Mouse (Mus musculus) cerebellum, postnatal 10 days (tissue): ENCODE data around the gene Gm42688.

Experiments used
- DNase-seq, 2 experiments: peaks; one replicate each; pipeline ENCODE4 v3.0.0; 2021; ENCODE audit warnings: mixed read lengths in 2 of 2

The Gm42688 gene

DNA sequence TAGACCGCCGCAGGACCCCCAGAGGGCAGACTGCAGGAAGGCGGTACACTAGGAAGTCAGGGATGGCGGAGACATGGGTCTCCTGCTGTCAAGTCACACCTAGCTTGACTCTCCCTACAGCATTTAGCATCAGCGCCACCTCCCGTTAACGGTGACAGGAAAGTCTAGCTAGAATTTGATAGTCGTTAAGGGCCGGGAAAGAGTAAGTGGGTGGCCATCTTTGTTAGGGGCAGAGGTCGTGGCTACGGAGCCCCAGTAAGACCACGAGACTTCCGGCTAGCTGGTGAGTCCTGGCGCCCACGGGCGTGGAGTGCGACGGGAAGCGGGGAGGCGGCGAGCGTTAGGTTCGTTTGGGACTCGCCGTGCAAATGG lies at the start of gene Gm42688, which contains the start of gene Ccdc142:
Gene Gm42688 (plus strand): TSS at position 302 of the 372 bp plus-strand sequence.
Gene Ccdc142 (plus strand): TSS at position 286 of the 372 bp plus-strand sequence.
- DNase-seq = peak; percentile 92 to 93

DNA sequence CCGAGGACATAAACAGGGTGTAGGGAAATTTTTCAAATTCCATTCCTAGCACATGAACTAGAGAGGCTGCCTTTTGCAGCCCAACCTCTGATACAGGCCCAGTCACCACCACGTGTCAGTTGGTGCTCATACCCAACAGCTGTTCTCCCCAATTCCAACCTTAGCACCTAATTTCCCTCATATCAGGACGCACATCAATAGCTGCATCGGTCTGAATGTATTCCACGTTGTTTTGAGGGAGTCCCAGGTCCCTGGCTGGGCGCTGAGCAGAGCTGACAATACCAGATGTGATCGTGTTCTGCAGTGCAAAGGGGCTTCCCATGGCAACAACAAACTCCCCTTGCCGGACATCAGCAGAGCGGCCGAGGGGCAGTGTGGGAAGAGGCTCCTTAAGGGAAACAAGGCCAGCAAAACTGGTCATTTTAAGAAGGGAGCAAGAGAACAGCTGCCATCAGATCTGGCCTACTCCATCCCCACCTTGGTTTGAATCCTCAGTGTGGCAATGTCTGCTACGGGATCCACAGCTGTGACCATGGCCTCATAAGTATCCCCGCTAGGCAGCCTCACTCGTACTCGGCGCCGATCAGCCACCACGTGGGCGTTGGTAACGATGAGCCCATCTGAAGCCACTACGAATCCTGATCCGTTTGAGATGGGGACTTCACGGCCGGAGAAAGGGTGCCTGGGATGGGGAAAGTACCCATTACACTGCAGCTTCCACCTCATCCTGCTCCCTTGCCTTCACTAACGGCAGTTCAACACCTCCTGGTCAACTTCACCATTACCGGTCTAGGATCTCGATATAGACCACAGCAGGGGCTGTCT lies 48.1 kb upstream of the Gm42688 start:
- peak; percentile 40 to 56 for DNase-seq

DNA sequence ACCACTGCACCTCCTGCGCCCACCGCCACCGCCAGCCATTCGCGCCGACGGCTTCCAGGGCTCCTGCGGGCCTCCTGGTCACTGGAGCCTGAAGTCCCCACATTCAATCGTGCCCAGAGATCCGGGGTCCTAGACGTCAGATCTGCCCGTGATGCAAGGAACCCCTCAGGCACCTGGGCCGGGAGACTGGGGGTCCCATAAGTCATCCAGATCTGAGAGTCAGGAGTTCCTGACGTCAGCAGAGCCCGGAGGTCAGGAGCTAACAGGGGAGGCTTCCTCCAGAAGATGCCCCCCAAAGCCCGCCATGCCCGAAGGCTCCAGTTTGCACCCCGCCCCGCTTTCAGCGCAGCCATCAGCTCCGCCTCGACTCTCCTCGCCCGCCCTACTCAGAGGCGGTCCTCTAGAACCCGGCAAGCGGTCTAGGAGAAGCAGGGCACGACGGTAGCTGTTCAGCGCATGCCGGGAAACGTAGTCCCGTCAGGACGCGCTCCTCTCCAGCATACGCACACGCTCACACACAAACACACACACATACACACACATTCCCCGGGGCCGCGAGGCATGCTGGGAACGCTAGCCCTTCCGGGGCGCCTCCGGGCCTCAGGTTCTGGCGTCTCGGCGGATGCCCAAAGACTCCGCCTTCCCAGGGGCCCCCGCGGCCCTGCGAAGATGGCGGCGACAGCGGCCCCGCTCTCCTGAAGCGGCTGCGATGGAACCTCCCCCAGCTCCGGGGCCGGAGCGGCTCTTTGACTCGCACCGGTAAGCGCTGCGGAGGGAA lies 47.2 kb upstream of the Gm42688 start, which contains the start of gene Aup1:
Gene Aup1 (plus strand): TSS at position 448 of the 778 bp plus-strand sequence.
- DNase-seq = peak; percentile 95 to 97

DNA sequence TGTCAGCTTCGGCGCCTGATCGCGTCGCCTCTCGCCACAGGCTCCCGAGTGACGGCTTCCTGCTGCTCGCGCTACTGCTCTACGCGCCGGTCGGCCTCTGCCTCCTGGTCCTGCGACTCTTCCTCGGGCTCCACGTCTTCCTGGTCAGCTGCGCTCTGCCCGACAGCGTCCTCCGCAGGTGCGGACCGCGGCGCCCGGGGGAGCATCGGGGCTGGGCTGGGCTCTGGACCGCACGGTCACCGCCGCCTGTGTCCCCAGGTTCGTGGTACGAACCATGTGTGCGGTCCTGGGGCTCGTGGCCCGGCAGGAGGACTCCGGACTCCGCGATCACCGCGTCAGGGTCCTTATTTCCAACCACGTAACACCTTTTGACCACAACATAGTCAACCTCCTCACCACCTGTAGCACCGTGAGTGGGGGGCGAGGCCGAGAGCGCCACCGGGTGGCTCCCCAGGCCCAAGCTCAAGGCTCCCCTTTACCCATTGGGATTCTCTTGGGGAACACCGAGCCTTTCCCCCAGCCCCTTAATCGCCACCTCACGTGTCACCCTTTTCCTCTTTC lies 46.5 kb upstream of the Gm42688 start, which contains the start of gene Htra2:
Gene Htra2 (minus strand): TSS at position 403 of the 561 bp plus-strand sequence.
- DNase-seq = peak; percentile 67 to 71

DNA sequence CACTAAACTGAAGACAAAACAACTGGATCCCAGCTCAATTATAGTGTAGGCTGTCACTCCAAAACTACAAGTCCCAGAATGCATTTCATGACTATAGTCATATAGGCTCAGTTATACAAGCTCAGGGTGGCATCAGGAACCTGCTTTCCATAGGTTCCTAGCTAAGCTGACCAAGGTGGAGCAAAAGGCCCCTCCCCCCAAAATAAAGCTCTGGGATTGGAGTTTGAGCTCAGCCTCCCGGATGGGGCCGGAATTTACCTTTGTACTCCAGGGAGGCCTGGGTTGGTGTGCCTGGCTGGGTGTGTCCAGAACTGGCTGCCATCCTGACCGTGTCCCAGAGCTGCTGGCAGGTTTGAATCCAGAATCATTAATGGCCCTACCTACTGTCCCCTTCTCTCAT lies 43.6 kb upstream of the Gm42688 start, which contains the start of gene Dqx1:
Gene Dqx1 (plus strand): TSS at position 55 of the 400 bp plus-strand sequence.
- DNase-seq = peak in 1 of 2 experiments; percentile 30

DNA sequence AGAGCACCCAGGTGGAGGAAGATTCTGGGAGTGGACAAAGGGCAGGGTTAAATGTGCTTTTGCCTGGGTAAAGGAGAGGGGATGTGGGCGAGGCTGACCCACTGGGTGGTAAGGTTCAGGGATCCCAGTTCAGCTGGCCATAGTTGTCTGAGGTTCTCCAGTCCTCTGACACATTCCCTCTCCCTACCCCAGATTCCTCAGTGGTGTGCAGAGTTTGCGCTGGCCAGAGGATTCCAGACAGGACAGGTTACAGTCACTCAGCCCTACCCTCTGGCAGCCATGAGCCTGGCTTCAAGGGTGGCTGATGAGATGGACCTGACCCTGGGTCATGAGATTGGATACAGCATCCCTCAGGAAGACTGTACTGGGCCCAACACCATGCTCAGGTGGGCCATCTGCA lies 42.7 kb upstream of the Gm42688 start:
- no peak for DNase-seq

DNA sequence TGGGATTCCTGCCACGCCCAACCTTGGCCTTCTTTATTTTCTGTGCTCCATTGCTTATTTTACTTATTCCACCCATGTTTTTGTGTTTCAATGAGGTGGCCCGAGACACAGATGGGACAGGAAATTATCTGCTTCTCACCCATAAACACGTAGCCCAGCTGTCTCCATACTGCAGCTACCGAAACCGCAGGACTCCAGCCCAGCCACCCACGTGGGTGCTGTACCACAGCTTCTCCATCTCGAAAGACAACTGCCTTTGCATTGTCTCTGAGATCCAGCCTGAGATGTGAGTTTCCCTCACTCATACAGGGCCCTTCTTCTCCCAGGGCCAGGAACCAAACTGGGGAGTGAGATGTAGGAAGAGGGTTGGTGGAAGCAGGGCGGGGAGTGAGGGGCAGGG lies 35.4 kb upstream of the Gm42688 start:
- no peak for DNase-seq

DNA sequence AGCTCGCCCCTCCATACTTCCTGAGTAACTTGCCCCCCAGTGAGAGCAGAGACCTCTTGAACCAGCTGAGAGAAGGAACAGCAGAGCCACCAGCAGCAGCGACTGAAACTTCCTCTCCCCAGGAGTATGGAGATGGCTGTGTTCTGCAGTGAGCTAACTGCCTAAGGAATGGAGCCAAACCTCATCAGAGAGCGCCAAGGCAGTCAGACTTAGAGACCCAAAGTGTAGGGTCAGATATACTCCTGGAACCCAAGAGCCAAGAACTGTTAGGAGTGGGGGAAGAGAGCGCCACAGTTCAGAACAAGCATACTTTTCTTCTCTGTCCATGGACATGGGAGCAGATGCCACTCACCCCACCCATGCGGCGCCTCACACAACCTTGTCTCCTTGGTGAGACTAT lies 35.0 kb upstream of the Gm42688 start:
- no peak for DNase-seq

DNA sequence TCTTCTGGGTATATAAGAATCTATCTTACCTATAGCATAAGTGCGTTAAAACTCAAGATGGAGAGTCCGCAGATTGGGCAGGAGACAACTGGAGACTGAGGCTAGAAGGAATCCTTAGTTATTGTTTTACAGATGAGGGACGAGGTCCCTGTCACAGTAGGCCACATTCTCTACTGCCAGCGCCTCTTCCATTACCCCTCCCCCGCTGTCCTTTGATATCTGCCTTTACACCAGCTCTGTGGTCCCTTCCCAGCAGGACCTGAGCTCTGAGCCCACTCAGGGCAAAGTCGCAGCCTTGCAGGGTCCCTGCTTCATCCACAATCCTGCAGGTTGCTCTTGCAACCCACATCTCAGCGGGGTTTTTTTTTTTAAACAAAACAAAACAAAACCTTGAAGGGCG lies 33.2 kb upstream of the Gm42688 start:
- DNase-seq = no peak

DNA sequence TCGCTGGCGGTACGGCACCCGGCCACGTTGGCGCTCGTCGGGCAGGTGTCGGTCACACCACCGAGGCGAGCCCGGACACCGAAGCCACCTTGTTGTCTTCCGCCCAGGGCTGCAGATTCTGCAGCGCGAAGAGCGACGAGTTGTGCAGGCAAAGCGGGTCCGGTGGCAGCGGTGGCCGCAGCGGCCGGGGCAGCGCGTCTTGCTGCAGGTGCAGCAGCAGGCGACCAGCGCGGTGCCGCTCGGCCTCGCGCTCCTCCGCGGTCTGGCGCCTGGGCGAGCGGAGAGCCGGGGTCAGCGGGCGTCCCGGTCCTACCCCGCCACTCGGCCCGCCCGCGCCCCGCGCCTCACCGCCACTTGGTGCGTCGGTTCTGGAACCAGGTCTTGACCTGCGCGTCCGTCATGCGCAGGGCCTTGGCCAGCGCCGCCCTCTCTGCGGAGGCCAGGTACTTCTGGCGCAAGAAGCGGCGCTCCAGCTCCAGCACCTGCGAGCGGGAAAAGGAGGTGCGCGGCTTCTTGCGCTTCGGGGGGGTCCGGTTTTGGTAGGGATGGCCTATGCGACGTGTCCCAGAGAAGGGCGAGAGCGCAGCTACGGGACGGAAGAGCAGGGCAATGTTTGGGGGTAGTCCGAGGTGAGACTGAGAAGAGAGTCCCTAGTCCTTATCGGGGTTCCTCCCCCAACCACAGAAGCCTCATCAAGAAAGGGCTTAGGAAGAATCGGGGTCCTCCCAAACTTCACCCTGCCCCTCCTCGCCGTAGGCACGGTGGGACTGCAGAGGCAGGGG lies 32.5 kb upstream of the Gm42688 start:
- DNase-seq = peak in 1 of 2 experiments; percentile 43

DNA sequence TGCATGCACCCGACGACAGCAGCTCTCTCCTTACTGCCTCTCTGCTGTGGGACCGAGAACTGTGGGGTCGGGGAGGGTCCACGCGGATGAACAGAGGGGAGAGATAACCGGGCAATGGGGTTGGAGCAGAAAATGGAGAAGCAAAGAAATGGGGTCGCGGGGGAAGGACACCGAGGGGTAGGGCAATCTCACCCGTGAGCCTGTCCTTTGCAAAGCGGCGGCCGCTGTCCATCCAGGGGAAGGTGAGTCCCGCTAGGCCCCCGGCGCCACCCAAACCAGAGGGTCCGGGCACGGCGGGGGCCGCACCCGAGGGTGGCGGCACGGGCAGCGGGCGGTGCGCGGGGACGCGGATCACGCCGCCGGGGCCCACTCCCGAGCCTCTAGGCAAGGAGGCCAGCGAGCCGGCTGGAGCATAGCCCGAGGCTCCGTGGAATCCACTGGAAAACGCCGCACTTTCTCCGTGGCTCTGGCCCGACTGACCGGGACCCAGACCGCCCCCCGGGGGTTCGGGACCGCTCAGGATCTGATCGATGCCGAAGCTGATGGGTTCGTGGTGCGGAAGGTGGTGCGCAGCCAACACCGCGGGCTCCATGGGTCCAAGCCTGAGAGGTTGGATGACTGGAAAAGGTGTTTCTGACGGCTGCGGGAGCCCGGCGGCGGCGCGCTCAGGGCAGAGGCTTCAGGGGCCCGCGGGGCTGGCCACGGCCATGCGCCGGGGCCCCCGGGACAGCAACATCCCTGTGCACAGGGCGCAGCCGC lies 31.8 kb upstream of the Gm42688 start:
- DNase-seq = peak; percentile 36 to 55

DNA sequence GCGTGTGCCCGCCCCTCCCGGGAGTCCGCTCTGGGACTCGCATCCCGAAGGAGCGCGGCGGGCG lies 31.3 kb upstream of the Gm42688 start, which contains the start of gene Tlx2:
Gene Tlx2 (minus strand): TSS at position 47 of the 64 bp plus-strand sequence.
- DNase-seq = no peak

DNA sequence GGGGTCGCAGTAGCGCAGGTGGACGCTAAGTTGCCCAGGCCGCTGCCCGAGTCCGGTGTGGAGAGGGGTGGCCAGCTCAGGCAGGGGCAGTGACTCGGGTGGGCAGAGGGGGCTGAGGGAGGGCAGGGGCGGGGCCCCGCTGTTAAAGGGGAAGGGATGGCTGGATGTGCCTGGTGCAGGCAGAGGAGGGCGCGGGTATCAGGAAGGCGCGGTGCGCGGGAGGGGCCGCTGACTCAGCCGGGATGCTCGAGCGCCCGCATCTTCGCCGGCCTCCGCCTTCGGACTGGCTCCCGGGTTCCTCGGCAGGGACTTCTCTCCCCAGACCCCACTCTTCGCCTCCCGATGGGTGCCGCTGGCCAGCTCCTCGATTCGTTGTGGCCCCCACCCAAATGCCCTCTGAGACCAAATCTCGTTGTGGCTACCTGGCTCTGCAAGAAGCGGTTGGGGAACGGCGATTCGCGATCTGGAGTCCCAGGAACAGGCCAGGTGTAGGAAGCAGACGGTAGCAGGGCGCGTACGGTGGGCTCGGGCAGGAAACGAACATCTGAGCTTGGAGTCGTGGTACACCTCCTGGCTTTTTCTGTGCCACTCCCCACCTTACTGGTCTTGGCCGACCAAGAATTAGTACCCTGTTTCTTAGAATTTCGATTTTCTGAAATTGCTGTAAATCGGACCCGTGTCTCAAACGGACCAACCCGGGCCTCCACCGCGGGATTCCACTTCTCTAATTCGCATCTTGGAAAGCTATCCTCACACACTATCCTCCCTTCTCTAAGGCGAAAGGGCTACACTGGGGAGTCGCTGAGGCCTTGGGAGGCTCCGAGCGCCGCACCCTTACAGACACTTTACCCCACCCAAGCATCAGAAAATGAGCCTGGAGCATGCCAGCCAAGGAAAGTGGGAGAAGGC lies 30.9 kb upstream of the Gm42688 start:
- peak; percentile 45 to 74 for DNase-seq

DNA sequence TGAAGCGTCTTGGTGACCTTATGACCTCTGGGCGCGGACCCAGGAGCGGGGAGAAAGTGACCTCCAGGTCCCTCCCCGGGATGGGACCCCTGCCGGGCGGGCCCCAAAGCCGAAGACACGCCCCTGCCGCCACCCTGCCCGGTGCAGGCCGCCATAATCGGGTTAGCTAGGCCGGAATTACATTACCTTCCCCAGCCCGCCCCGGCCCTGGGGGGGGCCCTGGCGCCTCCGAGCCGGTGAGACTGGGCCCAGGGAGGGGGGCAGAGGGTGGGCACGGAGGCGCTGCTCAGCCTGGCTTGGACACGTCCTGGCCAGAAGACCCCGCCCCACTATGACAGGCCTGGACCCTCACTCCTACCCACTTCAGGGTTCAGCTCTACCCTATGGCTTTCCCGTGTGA lies 30.2 kb upstream of the Gm42688 start:
- peak in 1 of 2 experiments; percentile 49 for DNase-seq

DNA sequence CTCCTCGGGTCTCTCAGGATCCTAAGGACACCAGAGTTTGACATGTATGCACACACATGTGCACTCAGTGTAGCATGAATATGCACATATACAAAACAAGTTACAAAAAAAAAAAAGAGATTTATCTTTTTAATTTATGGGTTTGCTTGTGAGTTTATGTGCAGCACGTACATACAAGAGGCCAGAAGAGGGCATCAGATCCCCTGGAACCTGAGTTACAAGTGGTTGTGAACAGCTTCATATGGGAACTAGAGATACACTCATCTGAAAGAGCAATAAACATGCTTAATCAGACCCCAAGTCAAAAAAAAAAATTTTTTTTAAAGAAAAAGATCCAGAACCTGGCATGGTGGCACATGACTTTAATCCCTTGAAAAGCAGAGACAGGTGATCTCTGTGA lies 26.4 kb upstream of the Gm42688 start:
- no peak for DNase-seq

DNA sequence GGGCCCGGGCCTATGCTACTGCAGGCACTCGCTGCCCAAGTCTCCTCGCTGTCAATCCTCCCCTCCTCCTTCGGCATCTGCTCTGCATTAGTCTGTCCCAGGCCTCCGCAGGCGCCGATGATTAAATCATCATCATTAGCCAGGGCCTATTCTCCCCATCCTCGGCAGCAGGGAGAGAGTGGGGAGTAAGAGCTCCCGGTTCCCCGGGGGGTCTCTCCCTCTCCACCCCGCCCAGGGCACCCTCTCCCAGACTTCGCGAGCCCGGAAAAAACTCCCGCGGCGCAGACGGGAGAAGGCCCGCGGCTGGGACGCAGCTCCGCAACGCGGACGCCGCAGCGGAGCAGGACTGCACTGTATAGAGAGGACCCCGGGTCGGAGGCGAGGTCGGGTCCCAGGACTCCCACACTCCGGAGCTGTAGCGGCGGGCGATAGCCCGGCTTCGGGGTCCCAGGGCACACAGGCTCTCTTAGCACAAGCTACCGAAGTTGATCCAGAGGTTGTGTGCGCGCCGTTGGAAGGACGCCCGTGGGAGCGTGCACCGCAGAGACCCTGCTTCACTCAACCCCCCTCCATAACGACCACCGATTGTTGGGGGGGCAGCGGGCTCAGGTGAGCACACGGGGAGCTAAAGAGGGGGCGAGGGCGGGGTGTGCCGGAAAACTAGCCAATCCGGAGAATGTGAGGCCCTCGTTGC lies 23.6 kb upstream of the Gm42688 start, which contains the start of gene Pcgf1:
Gene Pcgf1 (plus strand): TSS at position 240 of the 694 bp plus-strand sequence.
- peak in 1 of 2 experiments; percentile 68 for DNase-seq

DNA sequence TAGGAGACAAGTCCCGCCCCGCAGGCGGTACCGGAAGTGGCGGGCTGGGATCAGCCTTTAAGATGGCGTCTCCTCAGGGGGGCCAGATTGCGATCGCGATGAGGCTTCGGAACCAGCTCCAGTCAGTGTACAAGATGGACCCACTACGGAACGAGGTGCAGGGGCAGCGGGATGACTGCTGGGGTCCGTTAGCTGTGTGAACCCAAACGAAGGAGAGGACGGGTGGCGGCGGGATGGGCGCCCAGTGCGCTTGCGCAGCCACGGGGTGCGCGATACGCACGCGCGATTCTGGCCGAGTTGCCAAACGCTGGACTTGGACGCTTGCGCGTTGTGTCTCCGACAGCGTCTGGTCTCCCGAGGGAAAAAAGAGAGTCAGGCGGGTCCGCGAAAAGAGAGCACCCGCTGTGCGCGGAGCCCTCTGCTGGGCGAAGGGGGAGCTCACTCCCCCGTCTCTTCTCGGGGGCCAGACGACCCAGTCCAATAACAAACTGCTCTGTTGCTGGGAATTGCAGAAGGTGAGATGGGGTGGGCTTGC lies 23.0 kb upstream of the Gm42688 start:
- DNase-seq = peak; percentile 100

DNA sequence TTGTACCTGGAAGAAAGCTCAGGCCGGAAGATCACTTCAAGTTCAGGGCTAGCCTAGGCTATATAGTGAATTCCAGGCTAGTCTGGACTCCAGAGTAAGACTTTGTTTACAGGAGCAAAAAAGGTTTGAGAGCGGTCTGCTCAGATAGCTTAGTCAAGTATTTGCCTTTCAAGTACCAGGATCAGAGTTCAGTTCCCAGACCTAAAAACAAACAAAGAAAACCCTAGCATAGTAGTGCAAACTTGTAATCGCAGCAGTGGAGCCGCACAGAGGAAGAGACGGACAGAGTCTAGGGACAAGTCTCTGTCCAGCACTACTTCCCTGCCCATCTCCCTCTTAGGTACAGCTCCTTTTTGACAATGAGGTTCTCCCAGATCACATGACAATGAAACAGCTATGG lies 21.2 kb upstream of the Gm42688 start:
- no peak for DNase-seq

DNA sequence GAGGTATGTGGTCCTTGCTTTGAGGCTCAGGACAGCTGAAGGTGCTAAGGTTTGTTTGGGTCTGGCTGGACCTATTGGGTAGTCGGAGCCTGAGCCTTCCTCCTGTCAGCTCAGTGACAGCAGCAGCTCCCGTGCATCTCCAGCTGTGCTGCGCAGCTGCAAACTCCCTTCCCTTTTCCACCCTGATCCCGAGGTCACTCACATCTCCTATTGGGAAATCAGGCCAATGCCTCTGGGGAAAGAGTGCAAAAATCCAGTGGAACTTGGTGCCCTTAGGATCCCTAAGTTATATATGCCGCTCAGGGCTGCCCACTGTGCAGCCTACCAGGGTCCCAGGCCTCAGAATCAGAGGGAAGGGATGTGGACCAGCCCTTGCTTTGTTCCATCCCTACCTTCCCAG lies 17.9 kb upstream of the Gm42688 start:
- DNase-seq = no peak

DNA sequence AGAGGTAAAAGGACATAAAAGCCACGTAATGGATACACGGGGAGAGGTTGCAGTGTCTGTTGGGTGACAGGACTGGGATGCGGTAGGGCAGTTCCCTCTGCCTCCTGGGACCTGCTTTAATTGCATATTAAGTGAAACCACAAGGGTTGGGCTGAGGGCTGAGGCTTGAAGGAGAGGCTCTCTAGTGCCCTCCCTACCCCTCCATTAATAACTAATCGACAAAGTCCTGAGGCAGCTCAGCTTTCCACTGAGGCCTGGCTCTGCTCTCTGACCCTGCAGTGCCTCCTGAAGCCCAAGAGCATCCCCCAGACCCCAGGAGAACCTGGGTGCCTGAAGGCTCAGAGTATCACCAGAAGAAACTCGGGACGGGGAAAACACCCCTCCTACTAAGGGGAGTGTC lies 16.9 kb upstream of the Gm42688 start:
- no peak for DNase-seq
